Mouse (Mus musculus): ENCODE results near the gene Ppp1r13b.

GRCm38 (mm10) chr12:111800459-111801183, 107.3 kb downstream of the Ppp1r13b start:
- TF ChIP-seq GATA1 (IDR thresholded peaks at IDR 0.05; ENCODE audit: low read length): no peak
- no peak for TF ChIP-seq TAL1 (IDR thresholded peaks at IDR 0.05; ENCODE audit: low read length)
